Mouse (Mus musculus) liver (tissue): ENCODE measurements around the gene C1qc.

ENCODE experiments used
- DNase-seq: peaks from one replicate; pipeline ENCODE4 v3.0.0-alpha.2; 2020; ENCODE audit warnings: mixed read lengths

Gene C1qc

DNA sequence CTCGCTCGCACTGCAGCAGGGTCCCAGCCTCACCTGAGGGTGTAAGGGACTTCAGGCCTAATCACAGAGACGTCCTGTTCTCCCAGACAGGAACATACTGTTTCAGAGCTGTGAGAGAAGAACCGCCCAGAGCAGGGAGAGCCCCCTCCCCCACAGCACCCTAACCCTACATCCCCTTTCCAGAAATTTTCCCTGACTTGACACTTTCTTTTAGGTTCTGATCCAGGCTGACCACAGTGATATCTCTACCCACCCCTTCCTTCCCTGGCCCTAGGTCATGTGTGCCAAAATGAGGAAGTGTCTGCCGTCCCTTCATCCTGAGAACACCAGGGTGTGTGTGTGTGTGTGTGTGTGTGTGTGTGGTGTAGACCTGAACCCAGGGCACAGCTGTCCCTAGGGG, at the start of gene C1qc:
TSS of gene C1qc (minus strand) at position 255 of the 400 bp plus-strand sequence.
- no peak for DNase-seq

DNA sequence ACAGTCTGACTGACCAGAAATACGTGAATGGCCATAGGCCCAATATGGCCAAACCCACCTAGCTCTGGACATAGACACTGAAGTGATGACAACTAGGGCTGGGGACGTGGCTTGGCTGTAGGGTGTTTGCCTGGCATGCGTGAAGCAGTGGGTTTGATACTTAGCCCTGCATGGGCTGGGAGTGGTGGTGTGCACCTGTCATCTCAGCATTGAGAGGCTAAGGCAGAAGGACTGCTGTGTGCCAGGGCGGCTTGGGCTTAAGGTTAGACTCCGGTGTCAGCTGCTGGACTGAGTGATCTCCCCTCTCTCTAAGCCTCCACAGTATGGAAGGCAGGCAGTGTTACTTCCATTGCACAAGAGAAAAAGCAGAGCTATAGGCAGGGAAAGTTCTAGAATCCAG, 45.1 kb upstream of the C1qc start:
- no peak for DNase-seq

DNA sequence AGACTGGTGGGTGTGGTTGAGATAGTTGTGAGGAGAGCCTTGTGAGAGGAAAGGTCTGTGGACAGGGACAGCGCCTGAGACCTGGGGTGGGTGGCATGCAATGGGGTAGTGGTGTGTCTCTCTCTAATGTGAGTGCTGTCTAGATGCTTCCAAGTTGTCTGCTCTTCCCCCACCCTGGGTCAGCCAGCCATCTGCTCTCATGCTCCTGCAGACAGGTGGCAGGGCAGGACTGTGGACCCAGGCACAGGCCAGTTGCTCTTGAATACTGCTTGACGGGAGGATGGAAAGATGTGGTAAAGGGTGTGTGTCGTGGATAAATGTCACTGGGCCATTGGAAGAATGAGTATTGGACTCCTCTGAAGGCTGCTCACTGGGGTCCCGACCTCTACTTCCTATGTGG, 44.5 kb upstream of the C1qc start:
- DNase-seq, result no peak

DNA sequence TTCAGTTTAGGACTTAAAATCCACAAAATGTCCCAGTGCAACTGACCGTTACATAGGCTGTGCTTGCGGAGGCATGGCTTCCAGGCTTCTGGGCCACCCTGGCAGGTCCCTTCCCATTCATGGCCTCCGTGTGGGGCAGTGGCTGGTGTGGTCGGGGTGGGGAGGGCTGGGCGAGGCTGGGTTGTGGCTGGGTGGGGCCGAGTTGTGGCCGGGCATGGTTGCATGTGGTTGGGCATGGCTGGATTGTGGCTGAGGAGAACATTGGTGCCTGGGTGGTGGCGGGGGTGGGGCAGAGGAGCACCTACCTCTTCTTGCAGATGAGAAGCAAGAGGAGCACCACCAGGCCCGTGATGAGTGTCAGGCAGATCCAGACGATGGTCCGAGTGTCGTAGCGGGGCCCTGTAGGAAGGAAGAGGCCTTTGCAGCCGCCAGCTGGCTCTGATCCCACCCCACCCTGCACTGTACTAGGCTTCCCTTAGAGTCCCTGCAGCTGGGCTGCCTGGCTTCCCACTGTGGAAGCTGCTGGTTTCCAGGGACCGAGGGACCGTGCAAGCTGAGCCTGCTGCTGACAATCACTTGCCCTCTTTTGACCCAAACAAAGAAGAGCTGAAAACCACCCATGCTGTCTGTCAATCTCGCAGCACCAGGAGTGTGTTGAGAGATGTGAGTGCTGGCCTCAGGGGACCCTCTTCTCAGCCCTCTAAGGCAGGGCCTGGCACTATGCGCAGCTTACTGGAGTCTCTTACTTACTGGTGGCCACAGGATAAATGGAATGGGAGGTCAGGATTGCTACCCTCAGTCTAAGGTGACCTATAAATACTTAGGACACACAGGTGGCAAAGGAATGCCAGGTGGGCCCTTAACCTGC, 42.1 kb upstream of the C1qc start:
- peak; percentile 44 for DNase-seq

DNA sequence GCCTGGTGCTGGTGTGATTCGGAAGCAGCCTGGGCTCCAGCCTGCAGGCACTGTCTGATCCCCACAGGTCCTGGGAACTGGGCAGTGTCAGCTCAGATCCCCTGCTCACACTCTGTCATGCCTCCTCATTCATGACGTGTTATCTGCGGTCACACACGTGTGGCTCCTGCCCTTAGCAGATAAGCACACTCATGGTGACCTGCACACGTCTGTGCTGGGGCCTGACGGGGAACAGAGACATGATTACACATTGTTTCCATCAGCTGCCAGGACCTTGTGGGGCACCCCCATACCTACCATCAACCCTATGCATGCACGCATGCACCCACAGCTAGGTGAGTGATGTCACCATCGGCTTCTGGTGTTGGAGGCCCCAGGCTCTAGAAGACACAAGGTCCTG, 37.6 kb upstream of the C1qc start:
- peak; percentile 70 for DNase-seq

DNA sequence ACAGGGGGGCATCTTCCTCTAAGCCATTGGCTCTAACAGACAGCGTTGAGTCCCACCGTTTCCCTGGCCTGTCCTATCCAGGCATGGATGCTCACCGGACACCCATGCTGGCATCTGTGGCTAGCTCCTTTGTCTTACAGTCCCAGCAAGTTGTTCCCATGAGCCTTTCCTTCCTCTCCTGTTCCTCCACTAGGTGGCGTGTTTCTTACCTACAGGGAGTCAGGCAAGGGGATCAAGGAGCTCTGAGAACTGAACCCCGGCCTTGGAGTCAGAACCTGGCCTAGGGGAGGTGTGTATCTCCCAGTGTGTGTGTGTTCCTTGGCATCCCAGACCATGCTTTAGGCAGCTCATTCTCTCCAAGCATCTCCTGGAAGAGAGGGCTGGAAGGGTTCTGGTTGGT, 36.1 kb upstream of the C1qc start:
- DNase-seq, result peak; percentile 37

DNA sequence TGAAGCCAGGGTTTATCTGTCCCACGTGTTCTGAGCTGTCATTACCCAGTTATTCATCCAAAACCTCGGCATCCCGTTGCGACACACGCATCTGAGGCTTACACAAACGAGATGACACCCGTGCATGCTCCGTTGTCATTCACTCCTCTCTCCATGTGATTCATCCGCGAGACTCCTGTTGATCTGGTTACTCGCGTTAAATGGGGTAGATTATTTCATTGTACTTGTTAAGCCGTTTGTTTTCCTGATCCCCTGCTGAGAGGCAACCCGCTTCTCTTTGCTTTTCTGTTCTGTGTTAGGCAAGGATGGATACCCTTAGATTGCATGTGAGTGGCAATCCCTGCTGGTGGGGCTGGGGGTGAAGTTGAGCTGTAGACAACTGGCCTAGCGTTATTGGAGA, 32.9 kb upstream of the C1qc start:
- DNase-seq, result no peak

DNA sequence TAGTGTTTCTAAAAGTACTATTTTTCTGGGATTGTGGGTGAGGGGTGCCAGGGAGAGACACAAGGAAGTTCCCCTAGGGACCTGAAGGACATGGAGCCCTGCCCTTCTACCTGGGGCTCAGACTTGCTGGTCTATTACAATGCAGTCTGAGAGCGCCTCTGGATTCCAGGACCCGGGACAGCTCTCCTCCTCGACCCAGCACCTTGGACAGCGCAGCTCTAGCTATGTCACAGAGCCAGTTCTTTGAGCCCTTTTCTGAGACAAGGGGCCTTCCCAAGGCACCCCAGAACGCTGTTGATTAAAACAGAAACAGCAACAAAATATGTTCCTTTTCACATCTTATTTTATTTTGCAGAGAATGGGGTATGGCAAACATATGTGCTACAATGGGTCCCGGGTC, 31.7 kb upstream of the C1qc start:
- peak; percentile 67 for DNase-seq

DNA sequence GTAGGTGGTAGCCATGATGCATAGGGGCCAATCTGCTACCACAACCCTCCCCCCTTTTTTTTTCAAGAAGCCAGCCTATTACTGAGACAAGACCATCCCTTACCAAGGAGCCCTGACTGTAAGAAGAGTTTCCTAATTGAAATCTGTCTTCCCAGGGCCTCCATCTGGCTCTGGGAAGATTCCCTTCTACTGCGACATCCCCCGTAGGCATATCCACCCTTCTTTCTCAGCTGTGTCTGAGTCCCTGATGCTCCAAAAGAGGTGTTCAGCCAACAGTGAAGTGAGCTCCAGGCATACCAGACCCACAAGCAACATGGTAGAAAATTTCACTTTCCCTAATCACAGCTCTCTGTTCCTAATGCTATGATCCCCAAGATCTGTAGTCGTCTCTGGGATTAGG, 26.7 kb upstream of the C1qc start:
- no peak for DNase-seq

DNA sequence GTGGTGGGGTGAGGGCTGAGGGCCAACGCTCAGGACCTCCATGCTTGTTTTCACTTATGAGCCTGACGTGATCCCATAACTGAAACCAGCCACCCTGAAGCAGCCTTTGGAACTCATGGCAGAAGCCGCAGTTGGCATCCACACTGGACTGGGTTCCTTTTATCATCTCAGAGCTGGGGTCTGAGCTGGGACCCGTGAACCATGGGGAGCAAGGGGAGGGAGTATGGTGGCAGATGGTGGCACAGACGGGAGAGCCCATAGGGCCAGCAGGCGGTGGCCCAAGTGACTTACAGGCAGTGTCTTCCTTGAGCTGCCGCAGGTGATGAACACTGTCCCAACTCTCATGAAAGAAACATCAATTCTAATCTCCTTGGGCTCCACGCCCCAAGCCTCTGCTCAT, 26.0 kb upstream of the C1qc start:
- no peak for DNase-seq

DNA sequence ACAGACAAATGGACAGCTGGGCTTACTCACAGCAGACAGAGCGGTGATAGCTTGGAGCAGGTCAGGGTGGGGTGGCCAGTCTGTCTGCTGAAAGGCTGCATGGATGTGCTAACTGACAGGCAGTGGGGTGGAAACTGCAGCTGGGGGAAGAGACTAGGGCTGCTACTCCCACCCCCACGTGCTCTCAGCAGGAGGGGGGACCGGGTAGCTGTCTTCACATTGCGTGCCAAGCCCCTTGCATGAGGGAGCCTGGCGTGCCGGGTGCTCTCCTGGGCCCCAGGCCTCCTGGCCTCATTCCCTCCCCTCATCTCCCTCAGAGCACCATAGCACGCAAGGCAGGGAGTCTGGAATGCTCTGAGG, 24.3 kb upstream of the C1qc start:
- DNase-seq, result no peak

DNA sequence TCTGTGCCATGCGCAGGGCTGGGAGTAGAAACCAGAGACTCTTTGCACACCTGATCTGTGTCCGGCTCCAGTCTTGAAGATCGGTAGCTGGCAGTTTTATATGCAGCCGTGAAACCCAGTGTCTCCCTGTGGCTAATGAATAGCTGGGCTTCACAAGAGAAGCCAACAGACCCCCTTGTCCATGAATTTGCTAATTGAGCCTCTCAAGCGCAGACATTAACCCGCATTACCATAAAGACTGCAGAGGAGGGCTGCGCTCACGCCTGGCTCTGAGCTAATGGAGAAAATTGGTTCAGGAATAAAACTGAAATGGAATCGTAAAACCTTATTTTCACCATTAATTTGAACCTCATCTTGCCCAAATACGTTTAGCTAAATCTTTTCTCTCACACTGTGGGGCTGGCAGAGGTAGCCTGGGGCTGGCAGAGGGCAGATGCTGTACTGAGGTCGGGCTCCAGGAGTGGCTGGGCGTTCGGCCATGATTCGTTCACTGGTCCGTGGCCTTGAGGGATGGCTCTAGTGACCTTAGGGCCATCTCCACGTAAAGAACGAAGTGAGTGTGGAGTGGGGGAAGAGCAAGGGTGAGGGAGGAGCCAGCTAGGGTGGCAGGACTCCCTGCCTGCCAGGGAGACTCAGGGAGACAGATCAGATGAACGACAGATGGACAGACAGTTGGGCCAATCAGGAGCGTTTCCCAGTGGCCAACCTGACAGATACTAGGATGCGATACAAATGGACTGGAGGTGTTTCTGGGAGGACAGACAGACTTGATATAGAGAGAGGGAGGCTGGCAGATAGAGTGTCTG, 23.7 kb upstream of the C1qc start:
- DNase-seq, result no peak

DNA sequence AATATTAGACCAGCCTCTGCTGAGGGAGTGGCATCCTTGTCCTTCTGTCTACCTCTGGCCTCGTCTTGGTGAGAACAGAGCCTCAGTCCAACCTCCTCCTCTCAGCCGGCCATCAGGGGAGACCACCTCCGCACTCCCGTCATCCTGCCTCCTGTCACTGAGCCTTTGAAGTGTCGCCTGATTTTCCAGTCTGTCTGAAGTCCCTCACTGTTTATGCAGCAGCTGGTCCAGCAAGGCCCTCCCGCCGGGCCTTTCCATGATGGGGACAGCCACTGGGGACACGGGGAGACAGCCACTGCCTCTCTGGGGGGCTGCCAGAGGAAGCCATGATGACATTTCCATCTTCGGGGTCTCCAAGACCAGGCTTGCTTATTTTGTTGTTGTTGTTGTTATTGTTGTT, 20.0 kb upstream of the C1qc start:
- DNase-seq, result no peak

DNA sequence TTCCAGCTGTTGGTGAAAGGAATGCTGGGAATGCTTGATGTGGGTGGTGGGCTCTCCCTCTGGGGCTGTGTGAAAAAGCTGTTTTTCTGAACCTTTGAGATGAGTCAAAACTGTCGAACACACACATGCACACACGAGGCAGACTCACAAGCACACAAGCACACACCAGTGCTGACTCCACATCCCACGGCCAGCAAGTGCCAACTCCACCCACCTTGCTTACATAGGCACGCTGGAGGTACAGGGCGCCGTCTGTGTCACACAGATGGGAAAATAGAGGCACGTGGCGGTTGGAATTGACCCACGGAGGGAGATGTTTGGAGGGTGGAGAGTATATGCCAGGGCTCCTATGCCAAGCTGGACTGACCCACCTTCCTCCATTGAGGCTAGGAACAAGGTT, 18.9 kb upstream of the C1qc start:
- no peak for DNase-seq

DNA sequence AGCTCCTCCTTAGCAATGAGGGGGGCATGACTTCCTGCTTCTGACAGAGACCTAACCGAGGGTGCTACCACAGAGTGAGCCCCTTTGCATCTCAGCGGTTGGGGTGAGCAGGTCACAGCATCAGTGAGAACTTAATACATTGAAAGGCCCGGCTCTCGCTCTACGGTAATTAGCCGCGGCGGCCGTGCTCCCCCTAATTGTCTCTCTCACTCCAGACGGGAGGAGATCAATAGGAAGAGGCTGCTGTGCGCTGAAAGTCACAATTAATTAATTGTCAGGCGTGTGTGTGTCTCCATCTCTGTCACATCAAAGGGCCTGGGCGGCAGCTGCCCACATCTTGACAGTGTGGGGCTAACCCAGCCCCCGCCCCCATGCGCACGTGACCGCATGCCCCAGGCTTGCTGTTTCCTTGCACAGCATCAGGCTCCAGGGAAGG, 18.4 kb upstream of the C1qc start:
- no peak for DNase-seq

DNA sequence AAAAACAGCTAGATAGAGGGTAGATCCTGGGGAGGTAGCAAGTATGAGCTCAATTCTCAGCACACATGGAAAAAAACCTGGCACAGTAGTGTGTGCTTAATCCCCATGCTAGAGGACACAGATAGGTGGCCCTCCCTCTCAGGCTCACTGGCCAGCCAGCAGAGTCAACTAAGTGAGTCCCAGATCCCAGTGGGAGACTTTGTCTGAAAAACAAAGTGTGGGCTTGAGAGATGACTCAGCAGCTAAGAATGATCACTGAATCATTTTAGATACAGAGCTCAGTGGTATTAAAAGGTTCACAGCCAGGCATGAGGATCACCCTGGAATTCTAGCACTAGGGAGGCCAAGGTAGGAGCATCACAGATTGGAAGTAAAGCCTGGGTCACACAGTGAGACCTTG, 14.9 kb upstream of the C1qc start:
- no peak for DNase-seq

DNA sequence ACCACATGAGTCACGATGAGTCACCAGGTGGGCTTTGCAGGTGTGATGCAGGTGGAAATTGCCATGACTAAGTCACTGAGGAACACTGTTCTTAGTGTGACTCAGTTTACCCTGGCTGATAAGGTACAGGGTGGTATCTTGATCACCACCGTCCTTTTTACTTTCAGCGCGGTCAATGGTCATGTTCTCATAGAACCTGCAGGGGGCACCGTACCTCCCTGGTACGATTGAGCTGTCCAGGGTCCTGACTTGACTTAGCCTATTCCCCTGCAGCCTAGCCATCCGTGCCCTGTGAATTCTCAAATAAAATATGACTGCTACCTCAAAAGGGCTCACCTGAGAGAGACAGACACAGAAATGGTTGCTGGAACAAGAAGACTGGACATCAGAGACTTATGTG, 14.2 kb upstream of the C1qc start:
- DNase-seq, result peak; percentile 57

DNA sequence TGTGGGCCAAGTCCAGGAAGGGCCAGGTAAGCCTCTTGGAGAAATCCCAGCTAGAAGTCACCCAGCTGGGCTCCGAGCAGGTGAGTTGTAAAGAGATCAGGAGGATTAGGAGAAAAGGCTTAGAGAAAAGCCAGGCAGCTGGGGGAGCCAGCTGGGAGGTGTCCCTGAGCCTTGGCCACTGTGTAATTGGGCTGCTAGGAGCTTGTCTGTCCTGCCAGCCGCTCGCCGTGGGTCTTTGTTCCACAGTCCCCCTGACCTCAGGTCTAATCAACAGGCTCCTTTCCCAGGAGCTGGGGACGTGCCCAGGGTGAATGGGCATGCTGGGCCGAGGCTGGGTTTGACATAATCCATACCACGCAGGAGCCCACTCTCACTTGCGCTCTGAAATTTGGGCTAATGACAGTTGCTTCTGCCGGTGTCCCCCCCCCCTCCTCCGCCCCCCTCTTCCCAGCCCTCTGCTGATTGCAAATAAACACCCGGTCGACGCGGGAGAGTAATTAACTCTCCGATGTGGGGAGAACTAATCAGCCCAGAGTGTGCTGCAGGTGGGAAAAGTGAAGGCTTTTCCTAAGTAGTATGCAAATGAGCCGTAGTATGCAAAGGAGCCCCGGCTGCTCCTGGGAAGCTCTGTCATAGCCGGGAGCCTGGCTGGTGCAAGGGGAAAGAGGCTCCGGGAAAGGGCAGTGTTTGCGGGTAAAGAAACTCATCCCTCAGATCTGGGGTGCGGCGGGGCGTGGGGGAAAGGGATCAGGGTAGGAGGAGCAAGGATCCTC, 12.1 kb upstream of the C1qc start:
- DNase-seq, result no peak

DNA sequence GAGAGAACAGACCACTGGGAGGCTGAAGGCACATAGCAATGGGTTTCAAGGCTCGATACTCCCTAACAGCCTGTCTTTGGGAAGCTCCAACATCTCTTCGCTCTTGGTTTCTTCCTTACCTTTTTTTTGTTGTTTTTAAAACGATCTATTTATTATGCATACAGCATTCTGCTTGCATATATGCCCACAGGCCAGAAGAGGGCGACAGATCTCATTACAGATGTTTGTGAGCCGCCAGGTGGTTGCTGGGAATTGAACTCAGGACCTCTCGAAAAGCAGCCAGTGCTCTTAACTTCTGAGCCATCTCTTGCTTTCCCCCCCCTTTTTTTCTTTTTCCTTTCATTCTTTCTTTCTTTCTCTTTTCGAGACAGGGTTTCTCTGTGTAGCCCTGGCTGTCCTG, 6.3 kb upstream of the C1qc start:
- no peak for DNase-seq

DNA sequence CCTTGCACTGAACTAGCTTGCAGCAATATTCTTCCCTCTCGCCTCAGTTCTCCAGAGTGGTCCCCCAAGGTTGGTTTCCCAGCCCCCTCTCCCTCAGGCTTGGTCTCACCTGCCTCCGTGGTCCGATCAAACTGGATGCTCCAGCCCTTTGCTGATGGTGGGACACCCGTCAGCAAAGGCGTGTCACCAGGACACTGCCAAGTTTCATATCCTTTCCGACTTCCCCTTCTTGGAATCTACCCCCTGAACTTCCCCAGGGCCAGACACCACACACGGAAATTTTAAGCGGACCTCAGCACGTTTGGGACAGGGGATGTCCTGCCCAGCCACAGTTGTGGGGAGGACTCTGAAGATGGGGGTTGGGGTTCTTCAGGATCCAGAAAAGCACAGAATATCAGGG, 5.8 kb upstream of the C1qc start, which contains the start of gene C1qa:
TSS of gene C1qa (minus strand) at position 167 of the 400 bp plus-strand sequence.
- DNase-seq, result no peak

DNA sequence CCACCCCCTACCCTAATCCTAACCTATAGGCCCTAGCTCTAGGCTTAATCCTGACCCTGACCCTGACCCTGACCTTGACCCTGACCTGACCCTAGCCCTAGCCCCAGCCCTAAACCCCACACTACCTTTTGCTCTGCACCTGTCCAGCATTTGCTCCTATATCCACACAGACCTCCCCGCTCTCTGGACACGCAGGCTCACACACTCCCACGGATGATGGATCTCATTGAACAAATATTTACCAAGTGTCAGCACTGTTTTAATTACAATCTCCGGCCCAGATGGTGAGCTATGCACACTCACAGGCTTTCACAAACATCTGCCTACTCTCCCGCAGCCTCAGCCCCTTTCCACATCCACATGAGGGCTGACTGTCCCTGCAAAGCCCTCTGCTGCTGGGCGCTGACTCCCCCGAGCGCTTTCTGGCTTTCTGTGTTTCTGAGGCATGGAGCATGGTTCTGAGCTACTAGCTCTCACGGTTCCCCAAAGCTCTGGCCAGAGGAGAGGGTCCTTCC, 5.3 kb upstream of the C1qc start:
- no peak for DNase-seq

DNA sequence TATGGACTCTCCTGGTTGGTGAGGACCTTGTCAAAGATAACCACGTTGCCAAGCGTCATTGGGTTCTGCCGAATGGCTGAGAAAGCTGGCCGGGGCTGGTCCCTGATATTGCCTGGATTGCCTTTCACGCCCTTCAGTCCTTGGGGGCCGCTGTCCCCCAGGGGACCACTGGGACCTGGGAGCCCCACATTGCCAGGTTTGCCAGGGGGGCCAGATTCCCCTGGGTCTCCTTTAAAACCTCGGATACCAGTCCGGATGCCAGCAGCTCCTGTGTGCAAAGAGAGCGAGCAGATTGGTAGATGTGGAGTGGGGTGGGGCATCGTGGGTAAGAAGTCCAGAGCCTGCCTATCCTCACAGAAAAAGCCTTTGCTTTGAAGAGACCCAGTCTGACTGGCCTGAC, 3.6 kb upstream of the C1qc start:
- no peak for DNase-seq

DNA sequence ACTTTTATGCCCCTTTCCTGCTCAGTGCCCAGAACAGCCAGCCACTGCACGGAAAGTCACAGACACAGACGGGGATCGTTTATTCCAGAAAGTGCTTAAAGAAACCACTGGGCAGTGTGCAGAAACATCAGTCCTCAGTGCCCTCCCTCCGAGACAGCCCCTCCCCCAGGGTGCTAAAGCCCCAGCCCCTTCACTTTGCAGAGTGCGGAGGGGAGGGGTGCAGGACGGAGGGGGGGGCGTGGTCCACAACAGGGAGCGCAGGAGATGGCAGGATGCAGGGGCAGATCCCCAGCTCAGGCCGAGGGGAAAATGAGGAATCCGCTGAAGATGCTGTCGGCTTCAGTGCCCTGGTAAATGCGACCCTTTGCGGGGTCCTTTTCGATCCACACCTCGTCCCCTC, 3.0 kb upstream of the C1qc start:
- DNase-seq, result no peak
